Mouse (Mus musculus): ENCODE data around the gene Shb. TPM values are rescaled to one million over a fixed set of nuclear protein-coding genes. Genes with fewer than 3 reads are reported as not detected.

Gene Shb
- total RNA-seq, 2 experiments from 2014 or later, result 23.0 to 25.6 TPM

DNA sequence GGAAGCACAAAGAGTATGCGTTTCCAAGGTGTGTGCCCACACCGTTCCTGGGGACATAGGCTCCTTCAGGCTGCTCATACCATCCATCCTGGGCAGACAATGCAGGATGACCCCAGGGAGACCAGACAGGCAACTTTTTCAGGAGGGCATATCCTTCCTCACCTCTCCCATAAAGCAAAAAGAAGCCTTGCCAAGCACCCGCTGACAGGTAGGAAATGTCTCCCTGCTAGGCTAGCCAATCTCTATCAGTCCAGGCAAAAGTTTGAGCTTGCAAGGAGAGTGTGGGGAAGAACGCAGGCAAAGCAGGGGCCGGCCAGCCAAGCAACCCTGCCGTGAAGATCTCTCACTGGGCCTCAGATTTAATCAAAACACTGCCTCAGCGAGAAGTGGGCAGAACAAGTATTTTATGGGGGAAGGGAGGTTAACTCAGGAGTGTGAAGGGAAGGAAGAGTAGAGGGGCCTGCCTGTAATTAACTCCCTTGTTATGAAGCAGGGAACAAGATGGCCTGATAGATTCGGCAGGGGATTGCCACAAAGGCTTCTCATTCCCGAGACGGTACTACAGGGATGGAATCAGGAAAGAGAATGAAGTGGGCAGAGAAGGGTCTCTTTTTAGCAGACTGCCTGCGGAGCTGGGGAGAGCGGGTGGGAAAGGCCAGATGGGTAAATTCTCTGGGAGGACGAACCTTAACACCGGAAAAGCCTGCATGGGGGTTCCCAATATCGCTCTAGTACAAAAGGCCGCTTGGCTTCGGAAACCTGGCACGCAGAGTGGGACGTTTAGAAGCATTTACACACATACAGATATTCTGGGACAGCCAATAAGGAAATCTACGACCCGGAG is 3.7 kb downstream of the Shb start:
- no peak for DNase-seq
- intact Hi-C loops (cut with DNase I), result loop anchor here (5.0 kb wide), 1 partner anchor 106 kb away; no protein-coding TSS in a partner anchor

DNA sequence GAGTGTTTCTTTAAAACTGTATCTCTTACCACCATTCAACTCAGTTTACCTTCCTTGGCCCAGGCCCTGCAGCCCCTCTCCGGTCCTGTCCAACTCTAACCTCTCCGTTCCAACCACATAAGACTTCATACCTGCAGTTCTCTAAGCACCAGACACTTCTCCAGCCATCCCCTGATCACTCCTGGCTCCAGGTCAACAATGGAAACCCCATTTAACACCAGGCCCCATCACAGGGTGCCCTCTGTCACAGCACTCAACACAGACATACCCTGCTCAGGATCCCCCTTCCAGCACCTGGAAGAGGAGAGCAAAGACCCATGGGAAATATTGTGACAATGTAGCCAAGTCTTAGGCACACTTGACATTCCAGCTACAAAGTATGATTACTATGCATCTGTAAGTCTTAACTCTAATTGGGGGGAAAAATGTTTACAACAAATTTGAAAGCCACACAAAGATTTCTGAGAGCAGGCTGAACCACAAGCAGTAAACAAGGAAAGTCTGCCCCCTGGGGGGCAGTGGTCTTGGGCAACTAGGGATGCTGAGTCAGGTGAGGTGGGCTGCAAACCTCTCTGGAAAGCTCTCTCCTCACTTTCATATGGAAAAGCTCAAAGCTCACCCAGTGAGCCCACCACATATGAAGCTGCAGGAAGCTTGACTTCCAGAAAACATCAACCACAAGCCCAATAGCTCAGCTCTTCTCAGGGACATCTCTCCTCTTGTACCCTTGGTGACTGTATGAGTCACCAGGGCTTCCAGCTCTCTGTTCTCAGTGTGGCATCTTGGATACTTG is 4.5 kb downstream of the Shb start:
- intact Hi-C loops (cut with DNase I), result loop anchor here (5.0 kb wide), 1 partner anchor 105 kb away; no protein-coding TSS in a partner anchor
- DNase-seq, result peak; percentile 41

DNA sequence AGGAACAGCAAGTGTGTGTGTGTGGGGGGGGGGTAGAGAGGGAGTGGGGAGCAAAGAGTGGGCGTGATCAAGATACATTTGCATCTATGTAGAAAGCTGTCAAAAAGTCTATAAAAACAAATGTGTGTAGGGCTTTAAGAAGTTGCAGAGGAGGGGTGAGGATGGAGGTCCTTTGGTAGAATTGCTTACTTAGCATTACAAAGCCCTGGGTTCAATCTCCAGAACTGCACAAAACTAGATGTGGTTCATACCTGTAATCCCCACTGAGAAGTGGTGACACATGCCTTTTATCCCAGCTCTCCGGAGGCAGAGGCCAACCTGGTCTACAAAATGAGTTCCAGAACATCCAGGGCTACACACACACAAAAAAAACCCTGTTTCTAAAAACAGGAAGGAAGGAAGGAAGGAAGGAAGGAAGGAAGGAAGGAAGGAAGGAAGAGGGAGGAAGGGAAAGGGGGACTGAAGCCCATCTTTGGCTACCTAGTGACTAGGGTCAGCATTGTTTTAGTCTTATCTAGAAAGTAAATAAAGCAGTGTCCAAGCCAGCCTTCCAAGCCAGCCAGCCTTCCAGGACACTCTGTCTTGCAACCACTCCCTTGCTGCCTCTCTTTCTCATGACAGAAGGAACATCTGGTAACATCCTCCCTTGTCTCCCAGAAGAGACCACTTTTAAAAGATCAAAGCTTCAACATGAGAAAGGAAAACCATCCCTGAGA is 5.3 kb downstream of the Shb start:
- intact Hi-C loops (cut with DNase I), result loop anchor here (5.0 kb wide), 1 partner anchor 105 kb away; no protein-coding TSS in a partner anchor
- no peak for DNase-seq

DNA sequence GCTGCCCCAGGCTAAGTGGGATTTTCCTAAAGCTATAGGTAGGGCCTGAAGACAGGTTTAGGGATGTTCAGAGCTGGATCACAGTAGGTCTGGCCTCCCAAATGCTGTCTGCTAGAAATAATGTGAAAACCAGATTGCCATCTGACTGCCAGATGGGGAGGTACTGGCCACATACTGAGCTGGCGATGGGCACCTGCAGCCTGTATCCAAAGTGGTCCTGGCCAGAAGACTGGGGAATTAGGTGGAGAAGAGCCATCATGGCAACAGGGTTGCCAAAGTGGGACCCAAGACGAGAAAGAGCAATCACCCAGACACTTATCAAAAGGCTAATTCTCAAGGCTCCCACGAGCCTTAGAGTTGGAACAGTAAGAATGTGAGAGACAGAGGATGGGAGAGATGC is 6.1 kb downstream of the Shb start:
- DNase-seq, result peak; percentile 46
- intact Hi-C loops (cut with DNase I), result loop anchor here (5.0 kb wide), 1 partner anchor 104 kb away; no protein-coding TSS in a partner anchor

DNA sequence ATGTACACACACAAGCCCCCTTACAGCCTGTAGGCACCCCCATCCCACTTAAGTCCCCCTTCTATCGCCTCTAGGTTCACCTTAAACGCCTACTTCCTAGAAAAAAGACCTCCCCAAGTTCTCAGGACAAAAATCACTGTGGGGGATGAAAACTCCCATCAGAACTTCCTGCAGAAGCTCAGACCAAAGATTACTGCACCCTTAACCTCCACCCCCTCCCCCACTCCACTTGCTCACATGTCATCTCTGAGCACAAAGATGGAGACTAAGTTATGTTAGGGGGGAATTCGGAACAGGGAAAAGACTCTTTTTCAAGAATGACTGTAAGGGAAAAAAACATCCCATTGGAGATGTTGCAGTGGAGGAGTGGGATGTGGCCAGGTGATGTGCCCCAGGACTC is 6.7 kb downstream of the Shb start:
- intact Hi-C loops (cut with DNase I), result loop anchor here (5.0 kb wide), 1 partner anchor 103 kb away; no protein-coding TSS in a partner anchor

DNA sequence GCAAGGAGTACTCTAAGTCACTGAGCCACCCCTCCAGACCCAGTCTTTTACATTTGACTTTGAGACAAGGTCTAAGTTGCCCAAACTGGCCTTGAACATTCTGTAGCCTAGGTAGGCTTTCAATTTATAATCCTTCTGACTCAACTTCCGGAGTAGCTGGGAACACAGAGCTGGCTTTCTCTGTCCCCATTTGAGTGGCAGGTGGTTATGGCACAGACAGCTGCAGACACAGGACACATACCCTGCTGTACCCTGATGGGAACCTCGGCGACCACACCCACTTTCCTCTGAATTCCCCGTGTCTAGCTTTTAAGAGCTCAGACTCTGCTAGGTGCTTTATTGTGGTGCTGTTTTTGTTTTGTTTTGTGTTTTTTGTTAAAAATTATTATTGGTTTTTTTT is 7.7 kb downstream of the Shb start:
- intact Hi-C loops (cut with DNase I), result loop anchor here (5.0 kb wide), 1 partner anchor 102 kb away; no protein-coding TSS in a partner anchor

More for the DNA sequence above, 6.7 kb downstream of the Shb start:
- DNase-seq, result no peak

DNA sequence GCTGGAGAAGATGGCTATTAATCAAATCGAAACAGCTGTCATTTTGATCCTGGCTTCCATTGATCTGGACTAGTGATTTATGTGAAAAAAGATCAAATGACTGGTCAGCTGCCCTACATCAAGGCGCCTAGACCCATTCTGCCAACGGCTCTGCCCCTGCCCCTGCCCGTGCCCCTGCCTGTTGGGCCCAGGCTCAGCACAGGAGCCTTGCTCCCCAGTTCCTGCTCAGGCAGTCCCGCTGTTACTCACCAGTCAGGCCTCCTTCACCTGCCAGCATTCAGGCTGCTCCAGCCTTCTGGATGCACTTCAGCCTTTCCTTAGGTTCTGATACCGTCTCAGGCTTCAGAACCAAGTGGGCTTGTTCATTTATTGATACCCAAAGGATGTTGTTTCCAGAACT is 8.9 kb downstream of the Shb start:
- DNase-seq, result no peak
- intact Hi-C loops (cut with DNase I), result no loop called here

More for the DNA sequence above, 7.7 kb downstream of the Shb start:
- DNase-seq, result no peak

DNA sequence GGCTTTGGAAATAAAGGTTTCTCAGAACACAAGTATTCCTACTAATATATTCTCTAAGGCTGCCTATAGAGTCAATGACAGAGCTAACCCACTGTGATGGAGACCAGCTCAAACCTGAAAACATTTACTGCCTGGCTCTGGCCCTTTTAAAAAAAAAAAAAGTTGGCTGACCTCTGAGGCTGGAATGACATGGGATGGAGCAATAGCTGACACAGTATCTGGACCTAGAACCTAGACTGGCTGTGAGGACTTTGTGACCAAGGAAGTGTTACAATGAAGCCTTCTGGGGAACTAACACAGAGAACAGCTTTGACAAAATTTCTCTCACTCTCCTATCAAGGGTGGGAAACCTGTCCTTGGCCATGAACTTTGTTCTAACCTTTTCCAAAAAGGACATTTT is 9.3 kb downstream of the Shb start:
- DNase-seq, result no peak
- intact Hi-C loops (cut with DNase I), result no loop called here

DNA sequence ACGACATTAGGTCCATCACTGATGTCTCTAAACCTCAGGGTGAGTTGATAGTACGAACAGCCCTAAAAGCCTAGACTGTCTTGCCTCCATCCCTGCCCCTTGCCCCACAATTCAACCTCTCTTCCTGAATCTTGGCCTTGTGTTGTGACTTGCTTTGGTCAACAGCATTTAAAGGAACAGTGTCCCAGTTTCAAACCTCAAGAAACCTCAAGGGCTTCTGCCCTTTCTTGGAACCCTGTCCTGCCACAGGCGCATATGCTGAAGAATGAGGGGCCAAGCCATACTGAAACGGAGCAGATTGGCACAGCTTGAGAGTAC is 9.7 kb downstream of the Shb start:
- DNase-seq, result no peak
- intact Hi-C loops (cut with DNase I), result no loop called here

DNA sequence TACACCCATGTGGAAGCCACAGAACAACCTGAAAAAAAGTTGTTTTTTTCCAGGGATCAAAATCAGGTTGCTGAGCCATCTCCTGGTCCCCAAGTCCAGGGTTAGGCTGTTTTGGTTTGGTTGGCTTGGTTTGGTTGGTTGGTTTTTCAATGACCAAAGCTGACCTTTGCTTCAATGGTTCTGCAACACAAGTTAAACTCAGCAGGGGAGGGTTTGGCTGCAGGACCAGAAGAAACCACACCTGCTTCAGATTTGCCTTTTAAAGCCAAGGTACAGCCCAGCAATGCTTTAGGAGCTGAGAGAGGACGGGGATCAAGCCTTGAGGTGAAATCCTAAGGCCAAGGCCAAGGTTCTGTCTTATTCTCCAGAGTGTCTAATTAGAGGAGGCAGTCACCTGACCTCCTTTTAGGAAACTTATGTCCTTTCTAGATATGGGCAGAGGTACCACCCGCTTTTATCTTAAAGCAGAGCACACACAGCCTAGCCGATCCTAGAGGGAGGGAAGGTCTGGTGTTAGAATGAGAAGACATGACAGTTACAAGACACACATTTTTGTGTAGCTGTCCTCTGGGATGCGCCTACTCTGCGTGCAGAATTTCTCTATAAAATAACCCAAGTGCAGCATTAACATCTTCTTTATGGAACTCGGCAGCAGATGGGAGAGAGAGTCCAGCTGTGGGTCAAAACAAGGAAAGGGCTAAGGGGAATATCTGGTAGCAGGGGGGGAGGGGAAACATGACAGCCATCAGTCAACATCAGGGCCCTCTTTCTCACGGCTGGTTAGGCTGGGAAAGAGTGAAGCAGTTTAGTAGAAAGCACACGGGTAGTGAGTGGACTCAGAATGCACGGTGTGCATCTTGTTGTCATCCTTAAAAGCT is 10.3 kb downstream of the Shb start:
- DNase-seq, result no peak
- intact Hi-C loops (cut with DNase I), result no loop called here

DNA sequence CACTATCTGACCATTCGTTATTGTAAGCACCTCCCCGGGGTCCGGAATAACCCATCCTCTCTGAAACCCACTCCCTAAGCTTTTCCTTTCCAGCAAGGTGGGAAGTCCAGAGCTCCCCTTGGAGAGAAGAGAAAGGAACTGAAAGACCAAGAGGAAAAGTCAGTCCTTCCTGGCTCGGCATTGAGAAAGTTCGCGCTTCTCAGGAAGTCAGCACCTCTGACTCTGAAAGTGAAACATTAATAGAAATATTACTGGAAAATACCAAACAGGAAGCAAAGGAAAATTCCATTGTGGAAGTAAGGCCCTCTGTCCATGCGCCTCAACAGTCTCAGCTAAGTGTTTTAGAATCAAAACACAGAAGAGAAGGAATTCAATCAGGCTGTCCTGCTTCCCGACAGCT is 11.9 kb downstream of the Shb start:
- intact Hi-C loops (cut with DNase I), result no loop called here
- no peak for DNase-seq

DNA sequence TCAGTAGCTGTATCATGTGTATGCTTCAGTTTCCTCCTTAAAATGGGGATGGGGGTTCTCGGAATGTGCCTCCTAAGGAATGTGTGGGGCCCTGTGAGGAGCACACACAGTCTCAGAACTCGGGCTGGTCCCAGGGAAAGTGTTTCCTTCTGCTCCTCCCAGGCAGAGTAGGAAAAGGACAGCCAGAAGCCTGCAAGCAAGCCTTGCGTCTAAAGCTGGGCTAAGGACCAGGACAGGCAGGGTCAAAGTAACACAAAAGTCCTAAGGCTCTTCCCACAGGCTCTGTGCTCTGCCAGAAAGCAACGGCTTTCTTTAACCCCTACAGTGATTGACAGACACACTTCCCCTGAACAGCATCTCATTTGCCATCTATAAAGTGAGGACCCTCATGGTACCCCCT is 14.9 kb downstream of the Shb start:
- intact Hi-C loops (cut with DNase I), result no loop called here
- DNase-seq, result no peak

DNA sequence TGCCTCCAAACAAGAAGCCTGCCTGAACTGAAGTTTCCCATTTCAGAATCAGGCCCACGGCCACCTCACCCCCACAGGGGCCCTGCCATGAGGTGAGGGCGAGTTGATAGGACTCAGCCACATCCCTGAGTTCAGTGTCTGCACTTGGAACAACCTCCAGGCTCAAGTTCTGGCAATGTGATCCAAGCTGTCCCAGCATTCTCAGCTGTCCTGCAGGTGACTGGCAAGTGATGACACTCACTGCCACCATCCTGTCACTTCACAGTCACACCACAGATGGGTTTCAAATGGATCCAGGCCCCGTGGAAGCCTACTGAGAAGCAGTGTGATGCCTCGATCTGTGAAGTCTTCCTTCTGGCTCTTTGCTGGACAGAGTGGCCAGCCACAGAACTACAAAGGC is 16.4 kb downstream of the Shb start:
- no peak for DNase-seq
- intact Hi-C loops (cut with DNase I), result no loop called here

DNA sequence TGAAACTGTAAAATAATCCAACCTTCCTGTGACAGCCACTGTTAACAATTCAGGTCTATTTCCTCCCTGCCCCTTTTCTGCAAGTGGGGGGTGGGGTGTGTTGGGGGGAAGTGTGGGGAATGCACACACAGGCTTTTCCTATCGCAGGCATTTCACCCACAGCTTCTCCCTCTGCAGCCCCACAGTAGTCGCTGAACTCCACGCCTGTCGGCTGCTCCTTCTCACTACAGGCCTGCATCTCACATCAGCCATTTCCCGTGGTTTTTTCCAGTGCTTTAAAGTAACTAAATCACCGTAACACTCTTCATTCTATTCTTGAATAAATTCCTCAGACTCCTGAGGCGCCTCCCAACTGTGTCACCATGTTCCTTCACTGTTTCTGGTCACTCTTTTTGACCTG is 17.9 kb downstream of the Shb start:
- intact Hi-C loops (cut with DNase I), result no loop called here
- DNase-seq, result no peak

DNA sequence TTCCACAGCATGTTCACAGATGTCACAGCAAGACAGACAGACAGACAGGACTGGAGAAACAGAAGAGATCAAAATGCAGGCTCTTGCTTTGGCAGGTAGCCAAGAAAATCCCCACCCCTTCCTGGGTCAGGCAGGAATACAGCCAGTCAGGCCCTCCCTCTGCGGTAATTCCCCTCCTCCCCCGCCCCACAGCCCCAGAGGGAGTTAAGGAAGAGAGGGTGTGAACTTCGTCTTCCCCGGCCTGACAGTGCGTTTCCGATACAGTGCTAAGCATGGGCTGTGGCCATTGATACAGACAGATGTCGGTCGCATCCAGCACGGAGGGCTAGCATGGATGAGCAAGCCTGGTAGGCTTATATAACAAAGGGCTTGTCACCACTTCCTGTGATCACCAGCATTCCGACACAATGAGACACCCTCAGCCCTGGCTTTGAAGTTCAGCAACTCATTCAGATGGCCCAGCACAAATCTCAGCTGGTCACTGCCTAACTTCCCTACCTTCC is 18.4 kb downstream of the Shb start:
- no peak for DNase-seq
- intact Hi-C loops (cut with DNase I), result no loop called here

DNA sequence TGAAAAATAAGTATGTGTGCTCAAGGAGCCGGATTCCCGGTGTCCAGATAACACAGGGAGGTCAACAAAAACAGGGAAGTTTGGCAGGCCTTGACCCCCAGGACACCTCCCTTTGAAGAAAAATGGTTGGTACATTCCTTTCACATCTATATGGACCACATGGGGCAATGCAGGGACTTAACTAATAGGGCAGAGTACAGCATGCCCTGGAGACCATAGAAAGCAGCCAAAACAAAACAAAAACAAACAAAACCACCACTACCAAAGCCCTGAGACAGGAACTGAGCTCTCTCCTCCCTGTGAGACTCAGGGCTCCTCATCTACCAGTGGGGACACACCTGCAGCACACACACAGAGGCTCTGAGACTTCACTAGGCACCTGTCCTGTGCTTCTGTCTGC is 18.9 kb downstream of the Shb start:
- no peak for DNase-seq
- intact Hi-C loops (cut with DNase I), result no loop called here

DNA sequence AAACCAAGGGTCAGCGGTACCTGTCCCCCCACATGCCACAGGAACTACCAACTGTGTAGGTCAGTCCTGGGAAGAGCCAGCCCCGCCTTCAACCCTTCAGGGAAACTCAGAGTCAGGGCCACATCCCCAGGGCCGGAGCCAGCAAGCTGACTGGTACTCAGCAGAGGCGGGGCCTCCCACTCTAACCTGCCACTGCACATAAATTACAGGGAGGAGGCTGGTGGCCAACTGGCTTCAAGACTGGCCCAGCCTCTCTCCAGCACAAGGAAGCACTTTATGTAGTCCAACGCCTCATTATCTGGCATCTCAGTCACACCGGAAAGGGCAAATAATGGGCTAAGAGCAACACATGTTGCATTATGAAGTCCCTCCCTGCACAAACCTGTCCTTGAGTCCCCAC is 22.1 kb downstream of the Shb start:
- DNase-seq, result no peak
- intact Hi-C loops (cut with DNase I), result no loop called here

DNA sequence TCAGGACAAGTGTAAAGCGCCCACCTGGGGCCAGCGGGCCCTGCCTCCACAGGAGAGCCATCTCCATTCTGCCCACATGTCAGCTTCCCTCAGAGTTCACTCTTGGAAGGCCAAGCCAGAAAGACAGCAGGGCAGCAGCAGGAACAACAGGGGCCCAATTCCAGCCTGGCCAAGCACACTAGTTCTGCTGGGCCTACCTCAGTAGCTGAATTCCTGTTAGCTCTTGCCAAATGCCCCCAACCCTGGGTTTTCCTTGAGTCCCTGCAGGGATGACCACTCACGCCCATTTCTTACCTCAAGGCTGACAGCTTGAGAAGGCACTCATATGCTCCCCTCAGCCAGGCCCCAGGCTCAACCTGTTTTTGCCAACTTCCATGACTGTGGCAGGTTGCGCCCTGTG is 22.9 kb downstream of the Shb start:
- intact Hi-C loops (cut with DNase I), result no loop called here
- DNase-seq, result peak; percentile 64

DNA sequence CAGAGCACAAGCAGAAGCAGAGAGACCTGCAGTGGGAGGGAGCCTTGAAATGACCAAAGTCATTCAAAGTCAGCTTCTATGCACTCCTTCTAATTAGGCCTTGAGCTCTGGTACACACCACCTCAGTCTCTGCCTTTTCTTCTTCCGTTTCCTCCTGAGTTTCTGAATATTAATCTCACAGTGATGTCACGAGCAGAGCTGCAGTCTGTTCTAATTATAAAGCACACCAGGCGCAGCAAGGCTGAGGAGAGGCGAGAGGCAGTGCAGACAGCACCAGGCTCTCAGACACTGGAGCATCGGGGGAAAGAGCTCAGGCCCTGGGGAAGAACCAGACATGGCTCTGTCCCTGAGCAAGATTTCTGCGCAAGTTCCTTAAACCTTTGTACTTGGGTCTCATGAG is 23.8 kb downstream of the Shb start:
- intact Hi-C loops (cut with DNase I), result no loop called here
- DNase-seq, result no peak

DNA sequence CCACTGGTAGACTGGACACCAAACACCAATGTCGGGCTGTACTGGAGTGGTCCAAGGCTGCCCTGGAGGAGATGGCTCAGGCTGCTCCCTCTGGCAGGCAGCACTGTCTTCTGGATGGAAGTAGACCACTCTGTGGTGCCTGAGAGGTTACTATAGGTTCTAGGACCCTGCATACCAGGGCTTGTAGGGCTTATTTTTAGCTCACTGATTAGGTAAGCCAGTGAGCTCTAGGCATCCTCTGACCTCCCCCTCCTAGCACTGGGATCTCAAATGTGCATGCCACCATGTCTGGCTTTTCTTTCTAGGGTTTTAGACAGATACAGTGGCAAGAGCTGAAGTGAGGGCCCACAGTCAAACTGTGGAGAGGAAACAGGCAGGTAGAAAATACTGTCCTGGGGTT is 24.8 kb downstream of the Shb start:
- no peak for DNase-seq
- intact Hi-C loops (cut with DNase I), result no loop called here
